Mouse (Mus musculus) cerebellum, adult 2 months (tissue): ENCODE data around the gene Nfe2l2.

Experiments used
- CTCF ChIP-seq: fragments of 200-500 bp; IDR thresholded peaks from 2 replicates; pipeline ENCODE4 v1.5.1; 2011; ENCODE audit warnings: low read depth, mild to moderate bottlenecking, control low read depth, low read length, moderate library complexity, borderline replicate concordance; ENCODE audit not compliant: insufficient read depth
- POLR2A ChIP-seq: fragments of 200-500 bp; IDR thresholded peaks from 2 replicates; pipeline ENCODE4 v1.6.1; 2011; ENCODE audit warnings: low read length, control low read depth, borderline replicate concordance; ENCODE audit not compliant: insufficient read depth

DNA sequence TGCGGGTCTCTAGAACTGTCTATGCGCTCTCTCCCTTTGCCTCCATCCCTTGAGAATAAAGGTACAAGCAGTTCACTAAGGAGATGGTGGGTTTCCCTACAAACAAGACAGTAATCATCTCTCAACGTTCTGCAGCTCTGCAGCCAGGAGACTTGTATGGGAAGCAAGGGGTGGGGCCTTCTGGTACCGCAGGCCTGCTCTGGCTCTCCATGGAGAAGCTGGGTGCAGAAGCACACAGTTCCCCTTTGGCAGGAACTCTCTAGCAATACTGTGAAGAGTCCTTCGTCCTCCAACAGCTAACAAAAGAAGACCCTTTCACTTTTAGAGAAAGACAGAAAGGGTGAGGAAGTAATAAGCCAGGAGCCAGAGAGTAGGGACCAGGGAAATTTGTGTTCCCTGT, 8.1 kb downstream of the Nfe2l2 start:
- TF ChIP-seq CTCF (no peak), POLR2A (no peak)
